Mouse (Mus musculus): ENCODE measurements around the gene Odf3.
A peak's percentile ranks its signal among the peaks of the same experiment; 100 is the strongest.

Odf3 gene

GRCm38 (mm10) chr7:140844905-140845665 is 2.5 kb upstream of the Odf3 start, which contains the start of gene Scgb1c1:
Gene Scgb1c1, plus strand, starts transcription at chr7:140845547.
- DNase-seq = peak; percentile 90 to 92

- no peak for DNase-seq
Measured at GRCm38 (mm10) chr7:140845683-140846082, 1.9 kb upstream of the Odf3 start.

DNA sequence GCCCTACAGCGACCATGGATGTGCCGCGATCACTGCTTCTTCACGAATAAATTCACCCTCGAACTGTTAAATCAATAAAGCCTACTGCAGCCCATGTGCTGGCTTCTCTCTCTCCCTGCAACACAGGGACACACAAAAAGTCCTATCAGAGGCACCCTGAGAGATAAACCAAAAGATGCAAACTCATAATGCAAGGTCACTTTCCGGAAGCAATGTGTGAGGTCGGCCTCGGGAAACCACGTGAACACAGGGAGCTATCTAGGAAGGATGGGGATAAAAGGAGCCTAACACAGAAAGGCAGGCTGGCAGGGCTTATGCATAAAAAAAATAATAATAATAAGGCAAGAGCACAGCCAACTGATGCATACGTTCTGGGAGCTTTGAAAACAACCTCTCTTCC is 929 bp upstream of the Odf3 start:
- DNase-seq = no peak

DNA sequence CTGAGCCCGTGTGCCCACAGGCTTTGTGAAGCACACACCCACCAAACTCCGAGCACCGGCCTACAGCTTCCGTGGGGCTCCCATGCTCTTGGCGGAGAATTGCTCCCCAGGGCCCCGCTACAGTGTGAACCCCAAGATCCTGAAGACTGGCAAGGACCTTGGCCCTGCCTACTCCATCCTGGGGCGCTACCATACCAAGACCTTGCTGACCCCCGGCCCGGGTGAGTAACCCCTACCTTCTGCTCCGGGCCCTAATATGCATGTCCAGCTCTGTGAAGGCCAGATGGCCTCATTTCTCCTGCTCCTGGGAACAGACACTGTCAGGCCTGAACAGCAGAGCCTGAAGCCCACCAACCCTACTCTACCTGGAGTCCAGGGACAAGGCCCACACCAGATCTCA is 986 bp downstream of the Odf3 start:
- DNase-seq = no peak

DNA sequence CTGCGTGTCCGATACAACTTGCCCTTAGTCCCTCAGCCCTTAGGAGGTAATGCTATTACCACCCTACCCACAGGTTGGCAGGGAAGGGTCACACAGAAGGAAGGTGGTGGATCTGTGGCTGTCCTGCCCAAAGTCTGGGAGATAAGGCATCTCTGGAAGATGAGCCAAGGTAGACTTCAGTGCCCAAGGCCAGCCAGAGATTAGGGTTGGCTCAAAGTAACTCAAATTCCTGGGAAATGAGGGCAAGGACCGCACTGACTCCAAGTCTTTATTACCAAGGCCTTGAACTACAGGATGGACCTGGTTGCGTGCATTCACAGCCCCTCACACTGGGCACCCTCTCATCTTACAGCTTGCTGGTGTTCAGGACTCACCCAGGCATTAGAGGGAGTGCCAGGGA is 4.3 kb downstream of the Odf3 start:
- no peak for DNase-seq

GRCm38 (mm10) chr7:140853386-140853785 is 5.8 kb downstream of the Odf3 start:
- DNase-seq = no peak

- DNase-seq = no peak
Measured at GRCm38 (mm10) chr7:140854483-140854882, 6.9 kb downstream of the Odf3 start.

DNA sequence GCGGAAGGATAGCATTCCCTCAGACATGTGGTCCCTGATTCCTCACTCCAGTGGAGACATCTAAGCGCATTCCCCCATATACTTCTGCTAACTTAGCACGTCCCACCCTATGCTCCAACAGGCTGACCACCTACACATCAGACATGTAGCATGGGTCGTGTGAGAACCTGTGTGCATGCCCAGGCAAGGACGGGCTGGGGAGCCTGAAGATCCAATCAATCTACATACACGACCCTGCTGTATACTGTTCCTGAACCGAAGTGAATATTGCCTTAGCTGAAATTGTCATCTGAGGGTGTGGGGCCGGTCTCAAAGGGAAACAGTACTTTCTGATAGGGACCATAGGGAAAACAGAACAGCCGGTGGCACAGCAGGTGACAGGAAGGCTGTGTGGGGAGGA is 7.6 kb downstream of the Odf3 start:
- no peak for DNase-seq

DNA sequence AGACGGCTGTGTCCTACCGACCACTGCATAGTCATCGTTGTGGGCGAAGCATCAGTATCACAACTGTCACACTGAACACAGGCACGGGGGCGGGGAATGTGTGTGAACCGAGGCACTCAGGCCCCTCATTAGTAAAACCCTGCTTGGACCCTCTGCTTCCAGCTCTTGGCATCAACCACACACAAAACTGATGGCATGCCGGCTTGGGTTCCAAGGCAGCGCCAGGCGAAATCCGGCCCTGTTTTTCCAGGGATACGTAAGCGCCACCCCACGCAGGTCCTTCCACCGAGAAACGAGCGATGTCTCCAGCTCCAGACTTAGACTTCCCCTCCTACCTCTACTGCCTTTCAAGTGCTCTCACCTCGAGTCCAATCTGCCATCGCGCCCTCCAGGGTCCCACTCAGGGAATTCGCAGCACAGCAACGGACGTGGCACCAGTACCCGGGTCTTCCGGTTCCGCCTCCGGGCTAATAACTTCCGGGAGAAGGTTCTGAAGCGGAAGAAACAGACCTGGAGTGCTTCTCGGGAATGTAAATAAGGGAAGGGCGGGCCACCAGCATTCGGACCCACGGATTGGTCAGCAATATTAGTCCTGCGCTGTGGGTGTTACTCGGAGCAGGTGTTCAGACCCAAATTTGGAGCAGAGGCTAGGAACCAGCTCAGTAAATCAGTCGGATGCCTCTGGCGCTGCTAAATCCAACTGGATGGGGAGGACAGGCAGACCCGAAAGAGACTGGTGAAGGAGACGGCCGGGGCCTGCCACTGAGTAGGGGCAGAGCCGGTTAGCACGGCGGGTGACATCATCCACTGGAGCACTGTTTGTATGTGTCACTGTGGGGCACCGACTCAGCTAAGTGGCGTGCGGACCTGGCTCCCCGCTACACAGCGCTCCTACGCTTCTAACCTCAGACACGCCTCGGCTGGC is 8.5 kb downstream of the Odf3 start, which contains the start of gene Gm45785:
TSS of gene Gm45785 (minus strand) at position 472 of the 925 bp plus-strand sequence.
- peak; percentile 82 to 84 for DNase-seq

DNA sequence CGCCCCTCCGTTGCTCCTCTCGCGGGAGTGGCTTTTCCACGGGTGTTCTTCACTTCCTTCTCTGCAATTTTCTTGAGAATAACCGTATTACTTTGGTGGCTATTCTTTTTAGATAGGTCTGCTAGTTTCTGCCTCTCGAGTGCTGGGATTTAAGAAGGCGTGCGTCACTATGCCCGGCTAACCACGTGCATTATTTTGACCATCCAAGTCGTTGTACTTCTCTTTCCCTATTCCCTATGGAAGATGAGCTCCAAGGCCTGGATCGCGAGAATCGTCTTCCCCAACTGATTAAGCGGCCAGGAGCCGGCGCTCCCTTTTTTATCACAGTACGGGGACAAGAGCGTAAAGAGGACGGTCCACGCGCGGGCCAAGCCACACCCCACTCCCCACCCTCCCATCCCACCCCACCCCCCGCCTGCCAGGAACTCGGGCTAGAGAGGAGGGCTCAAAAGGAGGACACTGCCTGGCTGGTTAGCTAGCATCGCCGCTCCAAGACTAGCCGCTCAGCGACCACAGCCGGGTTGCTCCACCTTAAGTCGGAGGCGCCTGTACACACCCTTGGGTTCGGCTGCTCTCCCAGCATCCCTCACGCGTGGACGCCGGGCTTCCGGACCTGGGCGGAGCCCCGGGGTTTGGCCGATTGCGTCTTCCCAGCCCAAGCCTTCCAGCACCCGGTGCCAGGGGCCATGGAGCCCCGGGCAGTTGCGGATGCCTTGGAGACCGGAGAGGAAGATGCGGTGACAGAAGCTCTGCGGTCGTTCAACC is 9.4 kb downstream of the Odf3 start, which contains the start of gene Ric8a:
TSS of gene Ric8a (plus strand) at position 173 of the 765 bp plus-strand sequence.
- DNase-seq = peak; percentile 86 to 88

DNA sequence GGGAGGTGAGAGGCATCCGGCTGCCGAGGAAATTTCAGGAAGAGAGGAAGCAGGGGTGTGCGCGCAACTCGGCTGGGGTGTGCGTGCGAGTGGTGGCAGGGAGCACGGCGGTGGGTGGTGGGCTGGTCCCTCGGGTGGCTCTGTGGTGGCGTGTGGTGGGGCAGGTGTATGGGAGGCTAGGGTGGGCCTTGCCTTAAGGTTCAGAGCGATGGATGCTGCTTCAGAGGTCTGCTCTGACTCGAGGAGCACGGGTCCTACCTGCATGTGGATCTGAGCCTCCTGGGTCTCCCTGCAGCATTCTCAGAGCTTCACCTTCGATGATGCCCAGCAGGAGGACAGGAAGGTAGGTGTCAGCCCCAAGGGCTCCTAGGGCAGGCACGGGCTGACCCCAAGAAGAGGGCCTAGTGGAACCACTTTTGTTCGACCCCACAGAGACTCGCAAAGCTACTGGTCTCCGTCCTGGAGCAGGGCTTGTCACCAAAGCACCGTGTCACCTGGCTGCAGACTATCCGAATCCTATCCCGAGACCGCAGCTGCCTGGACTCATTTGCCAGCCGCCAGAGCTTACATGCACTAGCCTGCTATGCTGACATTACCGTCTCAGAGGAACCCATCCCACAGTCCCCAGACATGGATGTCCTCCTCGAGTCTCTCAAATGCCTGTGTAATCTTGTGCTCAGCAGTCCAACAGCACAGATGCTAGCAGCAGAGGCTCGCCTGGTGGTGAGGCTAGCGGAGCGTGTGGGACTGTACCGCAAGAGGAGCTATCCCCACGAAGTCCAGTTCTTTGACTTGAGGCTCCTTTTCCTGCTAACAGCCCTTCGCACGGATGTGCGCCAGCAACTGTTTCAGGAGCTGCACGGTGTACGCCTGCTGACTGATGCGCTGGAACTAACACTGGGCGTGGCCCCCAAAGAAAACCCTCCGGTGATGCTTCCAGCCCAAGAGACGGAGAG is 10.2 kb downstream of the Odf3 start, which contains the start of gene Bet1l:
TSS of gene Bet1l (minus strand) at position 28 of the 956 bp plus-strand sequence.
- DNase-seq = peak; percentile 17 to 21

DNA sequence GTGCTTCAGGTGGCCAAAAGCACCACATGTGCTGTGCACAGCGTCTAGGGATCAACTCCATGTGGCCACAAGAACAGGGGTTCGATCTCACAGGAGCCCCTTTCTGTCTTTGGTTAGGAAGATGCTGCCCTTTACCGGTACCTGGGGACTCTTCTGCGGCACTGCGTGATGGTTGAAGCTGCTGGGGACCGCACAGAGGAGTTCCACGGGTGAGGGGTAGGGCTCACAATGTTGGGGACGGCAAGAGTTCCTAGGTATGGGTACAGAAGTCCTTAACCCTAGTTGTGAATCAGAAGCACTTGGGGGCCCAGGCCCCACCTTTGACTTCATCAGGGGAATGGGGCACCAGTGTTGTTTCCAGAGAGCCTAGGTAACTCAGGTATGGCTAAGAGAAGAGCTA is 11.1 kb downstream of the Odf3 start:
- DNase-seq = no peak

DNA sequence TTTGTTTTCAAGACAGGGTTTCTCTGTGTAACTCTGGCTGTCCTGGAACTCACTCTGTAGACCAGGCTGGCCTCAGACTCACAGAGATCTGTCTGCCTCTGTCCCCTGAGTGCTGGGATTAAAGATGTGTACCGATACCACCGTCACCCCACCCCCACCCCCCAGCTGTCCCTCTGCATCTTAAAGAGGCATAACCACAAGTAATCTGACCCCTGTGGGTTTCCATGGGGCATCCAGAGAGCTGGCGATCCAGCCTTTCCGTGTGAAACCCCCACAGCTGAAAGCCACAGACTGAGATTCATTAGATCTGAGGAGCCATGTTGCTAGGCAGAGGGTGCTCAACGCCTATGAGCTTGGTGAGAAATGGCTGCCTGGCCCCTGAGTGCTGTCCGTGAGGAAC is 12.4 kb downstream of the Odf3 start:
- DNase-seq = no peak

DNA sequence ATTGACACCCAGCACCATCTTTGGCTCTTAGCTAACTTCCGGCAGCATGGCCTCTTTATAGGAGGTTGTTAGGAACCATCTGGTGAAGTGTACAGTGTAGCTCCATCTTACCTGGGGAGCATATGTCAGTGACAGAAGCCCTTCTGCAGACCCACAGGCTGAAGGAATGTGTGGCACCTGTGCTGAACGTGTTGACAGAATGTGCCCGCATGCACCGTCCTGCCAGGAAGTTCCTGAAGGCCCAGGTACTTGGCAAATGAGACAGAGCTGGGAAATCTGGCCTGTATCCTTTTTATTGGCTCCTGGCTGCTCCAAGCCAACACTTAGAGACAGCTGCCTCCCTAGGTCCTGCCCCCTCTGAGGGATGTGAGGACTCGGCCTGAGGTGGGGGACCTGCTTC is 13.1 kb downstream of the Odf3 start:
- DNase-seq = no peak

DNA sequence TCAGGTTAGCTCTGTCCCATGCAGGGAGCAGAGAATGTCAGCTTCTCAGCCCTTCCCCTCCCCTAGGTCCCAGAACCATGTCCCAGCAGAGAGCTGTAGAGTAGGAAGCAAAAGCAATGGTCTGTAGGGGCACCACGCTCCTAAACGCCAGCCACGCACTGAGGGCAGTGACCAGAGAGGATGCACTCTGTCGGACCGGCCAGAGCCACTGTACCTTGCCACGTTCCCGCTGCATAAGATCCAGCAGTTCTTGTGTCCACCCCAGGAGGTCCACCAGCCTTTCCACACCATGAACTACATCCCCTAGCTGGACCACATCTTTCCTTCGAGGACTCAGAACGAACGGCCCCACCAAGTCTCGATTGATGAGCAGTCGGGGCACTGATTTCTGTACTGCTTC is 17.2 kb downstream of the Odf3 start:
- no peak for DNase-seq

DNA sequence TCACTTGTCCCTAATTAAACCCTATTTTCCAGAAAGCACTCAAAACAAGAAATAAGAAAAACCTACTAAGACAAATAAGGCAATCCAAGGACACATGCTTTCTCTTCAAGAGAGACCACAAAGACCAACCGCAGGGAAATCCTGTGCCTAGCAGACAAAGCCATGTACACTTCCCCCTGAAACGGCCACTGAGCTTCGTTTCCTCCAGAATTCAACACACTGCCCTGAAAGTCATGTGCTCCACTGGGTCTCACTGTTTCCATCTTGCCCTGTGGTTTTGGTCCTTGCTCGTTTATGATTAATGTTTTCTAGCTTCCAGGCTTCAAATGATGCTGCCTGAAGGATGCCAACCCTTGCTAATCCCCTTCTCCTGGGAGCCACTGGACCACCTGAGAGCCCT is 26.6 kb downstream of the Odf3 start:
- no peak for DNase-seq

GRCm38 (mm10) chr7:140877364-140877763 is 29.8 kb downstream of the Odf3 start:
- DNase-seq = no peak

DNA sequence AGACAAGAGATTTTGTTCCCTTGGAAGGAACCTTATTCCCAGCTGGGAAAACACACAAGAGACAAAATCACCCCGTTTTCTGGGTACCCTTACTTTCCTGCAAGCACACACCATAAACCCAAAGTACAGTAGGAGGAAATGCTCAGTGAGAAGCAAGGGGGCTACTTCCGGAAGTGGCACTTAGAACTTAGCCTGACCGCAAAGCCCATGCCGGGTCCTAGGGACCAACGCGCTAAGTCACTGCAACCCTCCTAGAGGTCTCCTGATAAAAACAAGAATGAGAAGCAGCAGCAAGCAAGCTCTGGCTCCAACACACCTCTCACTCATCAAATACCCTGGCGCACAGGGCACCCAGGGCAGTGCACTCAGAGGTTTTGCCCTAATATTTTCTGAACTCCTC is 31.8 kb downstream of the Odf3 start:
- DNase-seq = no peak

- DNase-seq = no peak
Measured at GRCm38 (mm10) chr7:140880419-140880818, 32.8 kb downstream of the Odf3 start.

DNA sequence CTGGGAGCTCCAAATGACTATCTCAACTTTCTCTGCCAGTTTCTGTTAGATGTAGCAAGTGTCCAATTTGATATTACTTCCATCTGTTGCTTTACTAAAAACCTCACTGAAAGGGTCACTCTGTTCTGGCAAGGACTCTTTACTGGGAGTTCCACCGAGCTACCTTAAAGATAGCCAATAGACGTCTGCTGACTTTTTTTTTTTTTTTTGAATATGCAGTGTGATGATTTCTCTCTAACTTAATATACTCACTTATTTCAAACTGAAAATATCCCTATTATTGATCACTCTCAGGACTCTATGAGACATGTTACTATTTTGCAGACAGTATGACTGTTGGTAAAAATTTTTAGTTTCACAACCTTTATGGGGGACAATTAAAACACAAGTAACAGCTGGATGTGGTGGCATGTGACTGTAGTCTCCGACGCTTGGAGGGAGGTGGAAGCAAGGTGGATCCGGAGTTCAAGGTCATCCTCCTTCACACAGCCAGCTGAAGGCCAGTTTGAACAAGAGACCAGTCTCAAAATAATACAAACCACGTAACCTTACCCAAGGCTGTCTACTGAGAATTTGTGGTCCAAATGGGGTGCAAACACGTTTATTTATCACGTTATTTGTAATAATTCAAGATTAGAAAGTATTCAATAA is 33.4 kb downstream of the Odf3 start:
- DNase-seq = no peak

All from cerebellum, postnatal 36 days (tissue).